Mouse (Mus musculus) CH12.LX (cell line): Measurements from ENCODE around the gene Cptp. TPM values are rescaled to one million over a fixed set of nuclear protein-coding genes. Genes with fewer than 3 reads are reported as not detected.

Source experiments
- DNase-seq: peaks from one replicate; pipeline ENCODE4 v3.0.0-alpha.2; 2013; ENCODE audit errors: extremely low read depth
- H3K27ac ChIP-seq: 2 replicates; pipeline ENCODE4 v1.5.1; 2012; ENCODE audit warnings: low read depth, mild to moderate bottlenecking, control low read depth, moderate library complexity; ENCODE audit not compliant: insufficient read depth
- H3K27me3 ChIP-seq: replicated peaks from 2 replicates; pipeline ENCODE3; 2012; ENCODE audit warnings: inconsistent platforms
- H3K36me3 ChIP-seq, 2 experiments: replicated peaks in 1 of 2; 2 replicates each; pipeline versions ENCODE3 to v1.6.1; 2012; ENCODE audit warnings: inconsistent platforms in 1 of 2, low read length in 1 of 2, mild to moderate bottlenecking in 1 of 2, mixed read lengths in 1 of 2, moderate library complexity in 1 of 2; ENCODE audit not compliant: control insufficient read depth in 1 of 2, insufficient read depth in 1 of 2
- H3K4me1 ChIP-seq, 2 experiments: 2 replicates each; pipeline ENCODE4 v1.6.1; 2012; ENCODE audit warnings: inconsistent platforms in 1 of 2, moderate library complexity in 1 of 2; ENCODE audit not compliant: insufficient read depth in 2 of 2, control insufficient read depth in 1 of 2
- H3K4me2 ChIP-seq: 2 replicates; pipeline ENCODE4 v1.6.1; 2012; ENCODE audit warnings: low read depth, mild to moderate bottlenecking, control low read depth; ENCODE audit not compliant: poor library complexity, insufficient read depth, severe bottlenecking
- H3K4me3 ChIP-seq, 3 experiments: fragments of 150-350 bp in 1 of 3; sonication (generic) in 1 of 3; replicated peaks in 1 of 3; 2 replicates each; pipeline versions ENCODE3 to v1.5.1; 2011 to 2012; ENCODE audit warnings: low read depth in 2 of 3, low read length in 2 of 3, mild to moderate bottlenecking in 2 of 3, moderate library complexity in 2 of 3, control low read depth in 1 of 3, improper control_type of control experiment in 1 of 3, inconsistent platforms in 1 of 3, mixed read lengths in 1 of 3; ENCODE audit not compliant: poor library complexity in 1 of 3
- H3K79me2 ChIP-seq: replicated peaks from 2 replicates; pipeline ENCODE4 v1.6.1; 2012; ENCODE audit warnings: mild to moderate bottlenecking, moderate library complexity; ENCODE audit not compliant: control insufficient read depth, poor library complexity, insufficient read depth, severe bottlenecking; ENCODE audit errors: extremely low read depth
- H3K9ac ChIP-seq: 2 replicates; pipeline ENCODE4 v1.6.1; 2012; ENCODE audit warnings: low read depth, mild to moderate bottlenecking, control low read depth, moderate library complexity; ENCODE audit not compliant: insufficient read depth
- H3K9me3 ChIP-seq: replicated peaks from 2 replicates; pipeline ENCODE3; 2012; ENCODE audit warnings: low read length, inconsistent platforms, mixed read lengths
- BHLHE40 ChIP-seq: IDR thresholded peaks from 2 replicates; pipeline ENCODE4 v1.6.1; 2011; ENCODE audit warnings: mild to moderate bottlenecking, low read depth, low read length, improper control_type of control experiment
- CHD1 ChIP-seq: IDR thresholded peaks from 2 replicates; pipeline ENCODE4 v1.6.1; 2012; ENCODE audit warnings: low read depth, low read length, improper control_type of control experiment, inconsistent platforms
- E2F4 ChIP-seq: IDR thresholded peaks from 2 replicates; pipeline ENCODE4 v1.6.1; 2011; ENCODE audit warnings: low read depth, low read length, improper control_type of control experiment; ENCODE audit not compliant: insufficient replicate concordance
- EP300 ChIP-seq: IDR thresholded peaks from 2 replicates; pipeline ENCODE4 v1.6.1; 2011; ENCODE audit warnings: low read length, improper control_type of control experiment
- ETS1 ChIP-seq: conservative IDR thresholded peaks from 2 replicates; pipeline ENCODE4 v1.6.1; 2012; ENCODE audit warnings: low read depth, mild to moderate bottlenecking, inconsistent platforms, low read length, improper control_type of control experiment, moderate library complexity
- GABPA ChIP-seq: IDR thresholded peaks from 2 replicates; pipeline ENCODE4 v1.6.1; 2012; ENCODE audit warnings: low read depth, low read length, improper control_type of control experiment, inconsistent platforms; ENCODE audit not compliant: insufficient replicate concordance
- HCFC1 ChIP-seq: IDR thresholded peaks from 2 replicates; pipeline ENCODE4 v1.6.1; 2012; ENCODE audit warnings: low read depth, mild to moderate bottlenecking, inconsistent platforms, low read length, improper control_type of control experiment
- JUN ChIP-seq: IDR thresholded peaks from 2 replicates; pipeline ENCODE4 v1.6.1; 2011; ENCODE audit warnings: low read depth, mild to moderate bottlenecking, low read length, improper control_type of control experiment, moderate library complexity; ENCODE audit not compliant: insufficient read depth
- JUND ChIP-seq: conservative IDR thresholded peaks from 2 replicates; pipeline ENCODE4 v1.6.1; 2011; ENCODE audit warnings: low read depth, low read length, improper control_type of control experiment
- KAT2A ChIP-seq: IDR thresholded peaks from 2 replicates; pipeline ENCODE4 v1.6.1; 2012; ENCODE audit warnings: low read length, improper control_type of control experiment, inconsistent platforms; ENCODE audit not compliant: insufficient replicate concordance
- MAZ ChIP-seq: IDR thresholded peaks from 2 replicates; pipeline ENCODE4 v1.6.1; 2012; ENCODE audit warnings: low read depth, mild to moderate bottlenecking, inconsistent platforms, low read length, improper control_type of control experiment, moderate library complexity
- MEF2A ChIP-seq: IDR thresholded peaks from 2 replicates; pipeline ENCODE4 v1.6.1; 2014; ENCODE audit warnings: low read depth, mild to moderate bottlenecking, inconsistent platforms, low read length, improper control_type of control experiment, borderline replicate concordance
- MYC ChIP-seq: IDR thresholded peaks from 2 replicates; pipeline ENCODE4 v1.6.1; 2011; ENCODE audit warnings: low read depth, mild to moderate bottlenecking, improper control_type of control experiment, low read length
- NELFE ChIP-seq: IDR thresholded peaks from 2 replicates; pipeline ENCODE4 v1.6.1; 2011; ENCODE audit warnings: low read depth, low read length, improper control_type of control experiment
- NRF1 ChIP-seq: IDR thresholded peaks from 2 replicates; pipeline ENCODE4 v1.6.1; 2014; ENCODE audit warnings: low read depth, mild to moderate bottlenecking, inconsistent platforms, low read length, improper control_type of control experiment, moderate library complexity
- RAD21 ChIP-seq: IDR thresholded peaks from 2 replicates; pipeline ENCODE4 v1.6.1; 2011; ENCODE audit warnings: low read depth, mild to moderate bottlenecking, low read length, improper control_type of control experiment, moderate library complexity
- RCOR1 ChIP-seq: conservative IDR thresholded peaks from 2 replicates; pipeline ENCODE4 v1.6.1; 2012; ENCODE audit warnings: low read depth, mild to moderate bottlenecking, inconsistent platforms, low read length, improper control_type of control experiment
- SIN3A ChIP-seq: IDR thresholded peaks from 2 replicates; pipeline ENCODE4 v1.6.1; 2012; ENCODE audit warnings: low read length, improper control_type of control experiment, inconsistent platforms
- SMC3 ChIP-seq: IDR thresholded peaks from 2 replicates; pipeline ENCODE4 v1.6.1; 2011; ENCODE audit warnings: low read depth, low read length, improper control_type of control experiment
- TBP ChIP-seq: conservative IDR thresholded peaks from 2 replicates; pipeline ENCODE4 v1.6.1; 2011; ENCODE audit warnings: low read depth, low read length, improper control_type of control experiment
- TCF12 ChIP-seq: IDR thresholded peaks from 2 replicates; pipeline ENCODE4 v1.6.1; 2014; ENCODE audit warnings: low read depth, mild to moderate bottlenecking, inconsistent platforms, low read length, improper control_type of control experiment
- USF2 ChIP-seq: conservative IDR thresholded peaks from 2 replicates; pipeline ENCODE4 v1.6.1; 2011; ENCODE audit warnings: low read depth, low read length, improper control_type of control experiment
- ZC3H11A ChIP-seq: IDR thresholded peaks from 2 replicates; pipeline ENCODE4 v1.6.1; 2012; ENCODE audit warnings: low read depth, mild to moderate bottlenecking, inconsistent platforms, low read length, improper control_type of control experiment
- ZKSCAN1 ChIP-seq: IDR thresholded peaks from 2 replicates; pipeline ENCODE4 v1.6.1; 2012; ENCODE audit warnings: low read depth, inconsistent platforms, low read length, improper control_type of control experiment, borderline replicate concordance
- ZNF384 ChIP-seq: IDR thresholded peaks from 2 replicates; pipeline ENCODE4 v1.6.1; 2012; ENCODE audit warnings: low read depth, low read length, improper control_type of control experiment, inconsistent platforms
- dilution Hi-C: fragments of 300-500 bp; cut with MboI; formaldehyde crosslinking; loops from 2 replicates; pipeline ENCODE4 v1.14.3; 2020; ENCODE audit warnings: low sequenced_read_pairs; ENCODE audit not compliant: extremely low pct_unique_long_range_greater_than_20kb, extremely low pct_ligation_motif_present
- in situ Hi-C: fragments of 300-500 bp; cut with MboI; formaldehyde crosslinking; loops from 3 replicates; pipeline ENCODE4 v1.14.3; 2019; ENCODE audit warnings: low sequenced_read_pairs, low pct_ligation_motif_present, low pct_unique_long_range_greater_than_20kb, mixed read lengths
- polyA plus RNA-seq: library from polyadenylated mRNA; unstranded; fragments of >175 nt; gene quantifications from 2 replicates; pipeline ENCODE4 v1.2.1, GENCODE M21; 2012; ENCODE audit warnings: low read depth; ENCODE audit not compliant: insufficient read length
- total RNA-seq, 2 experiments: library from RNA; depleted of rRNA; stranded (reverse); fragments of 300-350 nt in 1 of 2; fragments of >200 nt in 1 of 2; gene quantifications; 2 replicates each; pipeline ENCODE4 v1.2.3; 2012 to 2014

The Cptp gene
- total and polyA plus RNA-seq, 3 experiments, result 9.0 to 15.5 (median 12.1) TPM

- no peak for TF ChIP-seq BHLHE40
- TF ChIP-seq SIN3A, result no peak
- TF ChIP-seq ETS1, result no peak
- TF ChIP-seq ZC3H11A, result no peak
- TF ChIP-seq ZNF384, result no peak
- no peak for TF ChIP-seq CHD1
- no peak for TF ChIP-seq E2F4
- no peak for TF ChIP-seq JUND
- no peak for TF ChIP-seq HCFC1
- TF ChIP-seq RCOR1, result no peak
- TF ChIP-seq NRF1, result no peak
- TF ChIP-seq EP300, result no peak
- no peak for TF ChIP-seq KAT2A
- no peak for TF ChIP-seq RAD21
- TF ChIP-seq, all 38 proteins: peak for 0
- H3K9me3 ChIP-seq, result no peaks in the 10 kb centered on the region
- H3K36me3 ChIP-seq, result peaks cover 46 to 71% of the 10 kb centered on the region in 2 experiments
- no peak overlapping the region for H3K9ac ChIP-seq
- DNase-seq, result no peak
- peaks cover 7 to 22% of the 10 kb centered on the region in 2 experiments for H3K4me1 ChIP-seq
- in situ Hi-C loops (no loop called here), dilution Hi-C loops (no loop called here)
- no peak overlapping the region for H3K4me3 ChIP-seq
- H3K79me2 ChIP-seq, result peaks cover 6% of the 10 kb centered on the region; the same call in 1 of the 2 replicates
- H3K27me3 ChIP-seq, result no peaks in the 10 kb centered on the region
- no peak overlapping the region for H3K27ac ChIP-seq
- H3K4me2 ChIP-seq, result no peak overlapping the region
These were observed 18.9 kb upstream of the Cptp start for GRCm38 (mm10) chr4:155888181-155888580.

GRCm38 (mm10) chr4:155887674-155888073, 18.4 kb upstream of the Cptp start:
- in situ Hi-C loops, result no loop called here
- Histone ChIP-seq H3K79me2 (0 out of 2 replicates have a peak, but pooled peaks cover 1% of the 10 kb centered on the region), H3K4me1 (peaks cover 5 to 17% of the 10 kb centered on the region in 2 experiments), H3K4me2 (no peak overlapping the region), H3K9me3 (no peaks in the 10 kb centered on the region), H3K36me3 (peaks cover 47 to 75% of the 10 kb centered on the region in 2 experiments), H3K27me3 (no peaks in the 10 kb centered on the region), H3K4me3 (no peak overlapping the region), H3K9ac (no peak overlapping the region), H3K27ac (no peak overlapping the region)
- dilution Hi-C loops, result no loop called here
- no peak for DNase-seq
- no peak for TF ChIP-seq SMC3
- no peak for TF ChIP-seq USF2
- no peak for TF ChIP-seq TBP
- TF ChIP-seq MAZ, result no peak
- TF ChIP-seq BHLHE40, result no peak
- no peak for TF ChIP-seq KAT2A
- TF ChIP-seq MYC, result no peak
- no peak for TF ChIP-seq MEF2A
- no peak for TF ChIP-seq CHD1
- TF ChIP-seq NELFE, result no peak
- no peak for TF ChIP-seq ZC3H11A
- no peak for TF ChIP-seq RCOR1
- no peak for TF ChIP-seq ZNF384
- no peak for TF ChIP-seq JUN
- TF ChIP-seq ZKSCAN1, result no peak
- TF ChIP-seq TCF12, result no peak
- no peak for TF ChIP-seq GABPA
- no peak for TF ChIP-seq HCFC1
- no peak for TF ChIP-seq JUND
